Mouse (Mus musculus) Muller cell, postnatal 12 days (primary cell): ENCODE data around the gene Hnrnpu.
A peak's percentile ranks its signal among the peaks of the same experiment; 100 is the strongest.
"Not testable (repeated sequence)": the region's sequence is repeated elsewhere in the genome, so short reads cannot be mapped to it uniquely, and the experiment has no call there.

ENCODE experiments used
- DNase-seq: peaks from one replicate; pipeline ENCODE4 v3.0.0-alpha.2; 2015; ENCODE audit errors: inconsistent ontology term

The Hnrnpu gene

GRCm38 (mm10) chr1:178337551-178338317 lies at the start of gene Hnrnpu:
TSS of gene Hnrnpu (minus strand) at chr1:178337797.
- peak; percentile 97 for DNase-seq

DNA sequence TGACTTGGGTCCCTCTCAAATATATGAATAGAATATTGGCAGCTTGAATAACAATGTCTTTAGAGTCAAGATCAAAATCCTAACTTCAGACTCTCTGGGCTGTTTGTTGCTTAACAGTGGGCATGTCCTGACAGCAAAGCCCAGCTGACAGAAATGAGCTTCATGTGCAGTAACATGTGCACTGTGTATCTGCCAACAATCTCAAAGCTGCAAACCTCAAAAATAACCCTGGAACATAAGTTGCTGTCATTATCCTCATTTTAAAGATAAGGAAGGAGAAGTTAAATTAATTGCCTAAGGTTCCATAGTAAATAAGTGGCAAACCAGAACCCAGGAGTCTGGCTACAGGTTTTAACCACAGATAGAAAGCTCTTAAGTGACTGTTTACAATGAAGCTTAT lies 44.6 kb upstream of the Hnrnpu start:
- no peak for DNase-seq

DNA sequence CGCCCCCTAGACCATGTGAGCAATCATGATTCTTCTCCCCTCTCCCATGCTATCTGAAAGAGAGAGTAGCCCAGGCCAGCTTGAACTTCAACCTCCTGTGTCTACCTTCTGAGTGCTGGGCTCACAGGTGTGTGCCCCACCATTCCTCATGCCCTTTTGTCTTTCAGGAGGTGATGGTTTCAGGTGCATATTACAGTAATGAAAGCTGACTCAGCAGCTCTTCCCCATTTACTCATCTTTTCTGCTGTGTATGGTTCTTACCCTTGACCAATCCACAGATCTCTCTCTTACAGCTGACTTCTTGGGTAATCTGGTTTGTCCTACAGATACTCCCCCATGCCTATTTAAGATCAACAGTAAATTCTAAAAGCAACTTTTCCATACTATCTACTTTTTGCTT lies 41.6 kb upstream of the Hnrnpu start:
- DNase-seq, result no peak

DNA sequence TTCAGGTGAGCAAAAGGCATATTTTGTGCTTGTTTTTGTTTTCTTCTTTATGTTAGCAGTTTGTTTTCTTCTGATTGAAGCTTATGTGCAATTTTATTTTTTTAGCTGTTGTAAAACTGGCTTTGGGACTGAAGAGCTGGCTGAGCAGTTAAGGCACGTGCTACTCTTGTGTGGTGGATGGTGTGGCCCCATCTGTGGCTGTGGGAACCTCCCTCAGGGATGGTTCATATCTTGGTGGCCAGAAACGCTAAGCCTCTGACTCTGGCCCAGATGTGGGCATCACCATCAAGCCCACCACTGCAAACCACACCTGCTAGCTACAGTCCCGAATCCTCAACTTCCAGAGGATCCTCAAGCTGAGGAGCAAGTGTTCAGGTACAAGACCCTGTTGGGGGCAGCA lies 40.5 kb upstream of the Hnrnpu start:
- no peak for DNase-seq

- no peak for DNase-seq
These were observed 39.3 kb upstream of the Hnrnpu start for GRCm38 (mm10) chr1:178376907-178377306.

- DNase-seq, result no peak
These were observed 38.5 kb upstream of the Hnrnpu start for GRCm38 (mm10) chr1:178376061-178376460.

DNA sequence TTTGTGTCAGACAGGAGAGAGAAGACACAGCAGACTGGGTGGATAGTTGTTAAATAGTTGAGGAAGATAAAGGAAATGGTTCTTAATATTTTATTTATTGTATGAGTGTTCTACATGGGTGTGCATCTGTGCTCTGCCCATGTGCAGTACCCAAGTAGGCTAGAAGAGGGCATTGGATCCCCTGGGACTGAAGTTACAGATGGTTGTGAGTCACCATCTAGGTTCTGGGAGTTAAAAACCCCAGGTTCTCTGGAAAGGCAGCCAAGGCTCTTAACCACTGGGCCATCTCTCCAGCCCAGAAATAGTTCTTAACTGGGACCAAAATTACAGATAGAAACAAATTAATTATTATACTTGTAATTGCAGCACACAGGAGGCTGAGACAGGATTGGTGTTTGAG lies 37.8 kb upstream of the Hnrnpu start:
- no peak for DNase-seq

DNA sequence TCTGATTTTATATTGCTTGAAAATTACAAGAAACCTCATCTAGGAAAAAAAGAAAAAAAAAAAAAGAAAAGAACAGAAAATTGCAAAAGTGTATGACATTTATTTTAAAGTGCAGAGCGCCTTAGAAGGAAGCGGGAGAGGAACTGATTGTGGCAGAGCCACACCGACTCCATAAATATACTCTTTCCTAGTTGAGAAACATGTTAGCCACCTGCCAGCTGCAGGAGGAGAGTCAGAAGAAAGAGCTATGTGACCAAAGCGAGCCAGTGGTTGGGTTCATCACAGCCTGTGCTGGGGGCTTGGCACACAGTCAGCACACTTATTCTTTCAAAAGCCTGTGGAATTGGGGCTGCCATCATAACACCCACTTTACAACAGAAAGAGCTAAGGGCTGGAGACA lies 35.1 kb upstream of the Hnrnpu start:
- DNase-seq, result no peak

DNA sequence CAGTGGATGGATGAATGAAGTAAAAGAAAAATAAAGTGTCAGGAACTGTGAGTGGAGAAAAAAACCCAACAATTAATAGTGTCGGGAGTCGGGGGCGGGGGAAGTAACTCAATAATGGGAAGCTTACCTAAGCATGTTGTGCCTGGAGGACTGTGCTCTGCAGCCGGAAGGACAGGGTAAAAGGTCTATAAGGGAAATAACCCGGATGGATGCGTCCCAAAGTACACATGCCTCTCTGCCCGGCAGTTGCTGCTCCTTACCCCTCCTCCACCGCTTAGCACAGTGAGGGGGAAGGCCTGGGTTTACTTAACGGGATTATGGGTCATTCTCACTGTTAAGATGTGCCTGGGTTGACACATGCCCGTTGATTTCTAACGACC lies 31.7 kb upstream of the Hnrnpu start:
- peak; percentile 63 for DNase-seq

- DNase-seq, result peak; percentile 94
These were observed 31.1 kb upstream of the Hnrnpu start for GRCm38 (mm10) chr1:178368548-178369271.

- DNase-seq, result no peak
These were observed 30.5 kb upstream of the Hnrnpu start for GRCm38 (mm10) chr1:178368121-178368520.

DNA sequence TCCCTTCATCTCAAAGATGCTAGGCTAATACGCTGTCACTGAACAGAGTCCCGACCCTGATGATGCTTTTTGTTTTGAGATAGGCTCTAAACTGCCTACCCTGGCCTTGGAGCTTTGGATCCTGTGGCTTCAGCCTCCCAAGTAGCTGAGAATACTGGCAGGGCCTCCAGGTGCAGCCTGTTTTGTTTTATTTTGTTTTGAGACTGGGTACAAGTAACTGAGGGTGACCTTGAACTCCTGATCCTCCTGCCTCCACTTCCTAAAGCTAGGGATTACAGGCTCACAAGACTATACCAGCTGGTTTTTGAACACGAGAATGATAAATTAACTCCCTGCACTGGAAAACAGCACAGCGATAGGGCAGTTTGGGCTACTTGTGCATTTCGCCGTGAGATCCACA lies 27.6 kb upstream of the Hnrnpu start:
- no peak for DNase-seq

DNA sequence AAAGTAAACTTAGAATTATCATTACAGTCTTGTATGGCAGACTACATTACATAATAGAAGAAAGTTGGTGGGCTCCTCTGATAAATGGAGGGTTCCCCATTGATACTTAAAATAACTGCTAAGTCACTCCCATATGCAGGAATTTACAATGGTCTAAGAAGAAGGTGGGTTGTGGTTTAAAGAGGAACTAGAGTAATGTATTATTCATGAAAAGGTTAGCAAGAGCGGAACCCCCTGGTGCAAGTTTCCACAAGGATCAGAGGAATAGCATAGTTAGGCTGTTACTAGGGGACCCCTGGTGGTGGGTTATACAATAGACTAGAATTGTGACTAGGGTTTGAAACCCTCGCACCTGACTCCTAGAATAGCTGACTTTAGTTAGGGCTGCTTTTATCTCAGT lies 23.1 kb upstream of the Hnrnpu start:
- DNase-seq, result no peak

GRCm38 (mm10) chr1:178360264-178360663 lies 22.7 kb upstream of the Hnrnpu start:
- DNase-seq, result no peak

DNA sequence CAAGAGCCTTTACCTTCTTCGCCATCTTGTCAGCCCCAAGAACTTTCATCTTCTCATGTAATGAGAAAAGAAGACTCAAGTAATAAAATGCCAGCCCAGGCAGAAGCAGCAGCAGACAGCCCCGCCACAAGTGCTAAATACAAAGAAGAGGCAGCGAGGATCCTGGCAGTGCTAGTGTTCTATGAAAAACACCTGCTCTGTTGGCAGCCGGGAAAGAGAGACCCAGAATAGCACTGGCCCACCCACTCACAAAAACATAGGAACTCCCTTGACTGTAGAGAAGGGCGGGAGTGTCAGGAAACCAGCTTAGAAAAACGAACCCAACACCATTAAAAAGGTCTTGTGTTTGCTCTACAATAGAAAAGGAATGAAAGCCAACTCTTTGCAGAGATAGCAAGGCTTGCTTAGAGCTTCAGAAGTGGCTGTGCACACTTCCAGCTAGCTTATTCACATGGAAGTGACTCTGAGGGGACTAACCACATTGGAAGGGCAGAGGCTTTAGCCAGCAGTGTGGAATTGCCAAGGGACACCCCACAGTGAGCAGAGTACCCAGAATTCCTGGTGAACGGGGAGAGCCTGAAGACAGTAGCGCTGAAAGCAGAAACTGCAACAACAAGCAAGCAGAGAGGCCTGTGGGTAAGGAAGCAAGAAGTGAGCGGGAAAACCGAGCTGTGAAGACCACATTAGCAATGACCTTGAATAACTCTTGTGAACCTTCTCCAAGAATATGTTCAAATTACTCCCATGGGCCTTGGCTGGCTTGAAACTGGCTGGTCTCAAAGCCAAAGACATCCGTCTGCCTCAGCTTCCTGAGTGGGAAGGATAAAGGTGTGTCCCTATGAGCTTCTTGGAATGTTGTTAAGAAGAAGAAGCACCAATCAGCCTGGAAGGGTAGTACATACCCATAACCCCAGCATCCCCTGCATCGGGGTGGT lies 20.4 kb upstream of the Hnrnpu start:
- DNase-seq, result no peak

GRCm38 (mm10) chr1:178354576-178354975 lies 17.0 kb upstream of the Hnrnpu start:
- no peak for DNase-seq

DNA sequence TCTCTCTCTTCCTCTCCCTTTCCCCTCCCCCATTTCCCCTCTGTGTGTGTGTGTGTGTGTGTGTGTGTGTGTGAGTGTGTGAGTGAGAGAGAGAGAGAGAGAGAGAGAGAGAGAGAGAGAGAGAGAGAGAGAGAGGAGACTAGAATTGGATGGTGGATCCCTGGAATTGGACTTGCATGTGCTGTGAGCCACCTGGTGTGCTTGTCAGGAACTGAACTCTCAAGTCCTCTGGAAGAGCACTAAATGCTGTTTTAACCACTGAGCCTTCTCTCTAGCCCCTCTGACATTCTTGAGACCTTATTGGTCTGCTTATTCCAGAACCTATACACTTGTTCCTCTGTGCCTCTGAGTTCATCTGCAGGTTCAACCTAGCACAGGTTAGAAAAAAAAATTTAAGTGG lies 14.0 kb upstream of the Hnrnpu start:
- DNase-seq, result no peak

DNA sequence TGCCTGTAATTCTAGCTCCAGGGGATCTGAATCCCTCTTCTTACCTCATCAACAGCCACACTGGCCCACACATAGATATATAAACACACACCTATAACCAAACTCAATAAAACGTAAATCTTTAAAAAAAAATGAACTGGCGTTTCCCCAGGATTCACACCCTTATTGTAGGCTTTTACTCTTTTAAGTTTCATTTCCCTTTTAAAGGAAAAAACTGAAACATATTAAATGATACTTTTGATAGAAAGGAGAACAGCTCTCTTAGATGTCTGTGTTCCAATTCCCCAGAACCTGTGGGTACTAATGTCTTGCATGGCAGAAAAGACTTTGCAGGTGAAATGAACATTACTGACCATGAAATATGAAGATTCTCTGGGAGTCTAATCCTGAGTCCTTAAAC lies 13.2 kb upstream of the Hnrnpu start:
- no peak for DNase-seq

- DNase-seq, result not testable (repeated sequence)
These were observed 6.6 kb upstream of the Hnrnpu start for GRCm38 (mm10) chr1:178344071-178344805.

GRCm38 (mm10) chr1:178342612-178343011 lies 5.0 kb upstream of the Hnrnpu start:
- no peak for DNase-seq

DNA sequence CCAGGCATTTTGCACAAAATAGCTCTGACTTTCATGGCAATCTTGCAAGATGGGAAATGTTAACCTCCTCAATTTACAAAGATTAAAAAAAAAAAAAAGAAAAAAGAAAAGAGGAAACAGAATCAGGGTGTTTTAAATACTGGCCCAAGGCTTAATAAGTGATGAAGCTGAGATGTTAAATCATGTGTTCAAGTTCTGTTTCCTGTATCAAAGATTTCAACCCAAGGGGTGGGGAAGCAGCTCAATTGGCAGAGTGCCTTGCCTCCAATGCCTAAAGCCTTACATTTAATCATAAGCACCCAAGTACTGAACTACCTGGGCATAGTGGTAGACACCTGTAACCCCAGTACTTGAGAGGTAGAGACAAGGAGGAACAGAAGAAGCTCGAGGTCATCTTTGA lies 4.5 kb upstream of the Hnrnpu start:
- DNase-seq, result no peak

GRCm38 (mm10) chr1:178341435-178341834 lies 3.8 kb upstream of the Hnrnpu start:
- DNase-seq, result no peak
